Comparison of ENCODE assay signal across 25 mouse cellular contexts in the genomic region with DNA sequence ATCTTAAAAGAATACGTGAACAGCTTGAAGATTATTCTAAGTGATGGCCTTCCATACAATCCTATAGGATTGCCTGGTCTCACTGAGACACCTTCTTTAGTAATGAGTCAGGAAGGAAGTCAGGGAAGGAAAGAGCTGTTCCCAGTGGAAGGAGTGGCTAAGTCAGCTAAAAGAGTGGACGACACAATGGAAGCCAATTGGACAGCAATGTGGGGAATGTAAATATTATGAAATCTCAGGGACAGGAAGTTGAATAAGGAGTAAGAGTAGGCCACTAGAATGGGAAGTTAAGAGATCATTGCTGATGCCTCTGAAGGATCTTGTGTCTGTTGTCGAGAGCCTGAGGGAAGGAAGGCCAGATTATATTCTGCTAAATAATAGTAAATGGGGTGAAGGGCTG.
DNase-seq lines count a peak whose midpoint lies in the region; ATAC-seq lines count a peak whose summit lies in the region.
"Had no signal": no experiment of that assay in that cellular context is flagged by ENCODE, and none has a peak within 500 bp of the region (broad histone marks: within the 10 kb centered on the region; RNA-seq: fewer than 3 reads in every experiment).

No protein-coding gene starts in this region.

- no peak overlapping the region for H3K9ac ChIP-seq in limb, embryonic 13.5 days
- H3K9ac ChIP-seq: heart, embryonic 13.5 days; hindbrain, embryonic 13.5 days; liver, embryonic 15.5 days; neural tube, embryonic 12.5 days had no signal

- H3K4me2 ChIP-seq in limb, embryonic 13.5 days (replicated peaks), result no peak overlapping the region
- H3K4me2 ChIP-seq: heart, embryonic 13.5 days; hindbrain, embryonic 13.5 days; liver, embryonic 15.5 days; neural tube, embryonic 12.5 days had no signal

- peak overlapping the region; percentile 67; the same call in 1 of the 2 replicates for H3K27ac ChIP-seq in limb, embryonic 13.5 days
- H3K27ac ChIP-seq in limb, embryonic 10.5 days, result no peak overlapping the region
- H3K27ac ChIP-seq in macrophage, result peak overlapping the region; percentile 45
- H3K27ac ChIP-seq: embryonic facial prominence, embryonic 10.5 days; forebrain, embryonic 10.5 days; heart, adult 2 months; heart, embryonic 13.5 days; hindbrain, embryonic 13.5 days; liver, embryonic 15.5 days; neural tube, embryonic 12.5 days had no signal

- no peaks in the 10 kb centered on the region for H3K36me3 ChIP-seq in limb, embryonic 13.5 days
- no peaks in the 10 kb centered on the region for H3K36me3 ChIP-seq in limb, embryonic 10.5 days
- no peaks in the 10 kb centered on the region for H3K36me3 ChIP-seq in macrophage (ENCODE audit: inconsistent target)
- H3K36me3 ChIP-seq: embryonic facial prominence, embryonic 10.5 days; forebrain, embryonic 10.5 days; heart, embryonic 13.5 days; hindbrain, embryonic 13.5 days; liver, embryonic 15.5 days; neural tube, embryonic 12.5 days had no signal

- H3K4me1 ChIP-seq in limb, embryonic 13.5 days, result peaks cover 12% of the 10 kb centered on the region
- no peaks in the 10 kb centered on the region; the same call in 1 of the 2 replicates for H3K4me1 ChIP-seq in limb, embryonic 10.5 days
- H3K4me1 ChIP-seq: embryonic facial prominence, embryonic 10.5 days; hindbrain, embryonic 13.5 days; liver, embryonic 15.5 days; neural tube, embryonic 12.5 days had no signal

- H3K79me2 ChIP-seq in macrophage (ENCODE audit: inconsistent target), result no peaks in the 10 kb centered on the region

- DNase-seq in limb, embryonic 10.5 days (ENCODE audit: low spot score), result no peak
- peak; percentile 28 for DNase-seq in 3134 (ENCODE audit: extremely low read depth, insufficient read length, low spot score)
- no peak for DNase-seq in layer of hippocampus, postnatal 10 days (ENCODE audit: low spot score in 2 of 2)
- DNase-seq in cerebellum, postnatal 14 days, result no peak
- DNase-seq in heart, adult 18-20 months, result no peak
- DNase-seq: adrenal gland, postnatal 10 days; B cell, adult 2 months; cerebellum, adult 9-10 months; gastrocnemius, postnatal 14 days; heart, adult 2 months; kidney, adult 18-20 months; left cerebral cortex, postnatal 4 days; midbrain, embryonic 14.5 days; right cerebral cortex, postnatal 14 days; thymus, postnatal 14 days had no signal

- H3K9me3 ChIP-seq in limb, embryonic 13.5 days, result no peaks in the 10 kb centered on the region
- H3K9me3 ChIP-seq in limb, embryonic 10.5 days (replicated peaks), result no peaks in the 10 kb centered on the region
- H3K9me3 ChIP-seq: embryonic facial prominence, embryonic 10.5 days; forebrain, embryonic 10.5 days; heart, embryonic 13.5 days; hindbrain, embryonic 13.5 days; liver, embryonic 15.5 days; neural tube, embryonic 12.5 days had no signal

- H3K27me3 ChIP-seq in limb, embryonic 13.5 days, result no peaks in the 10 kb centered on the region
- H3K27me3 ChIP-seq in limb, embryonic 10.5 days (ENCODE audit: low read depth, poor library complexity, severe bottlenecking), result no peaks in the 10 kb centered on the region
- H3K27me3 ChIP-seq: heart, embryonic 13.5 days; hindbrain, embryonic 13.5 days; liver, embryonic 15.5 days; neural tube, embryonic 12.5 days had no signal

- ATAC-seq in limb, embryonic 13.5 days (ENCODE audit: low FRiP score, low read depth), result no peak
- peak; percentile 69 for ATAC-seq in granulocyte monocyte progenitor cell, adult 5-6 weeks (replicated peaks; ENCODE audit: poor library complexity, severe bottlenecking)
- ATAC-seq: forebrain, embryonic 16.5 days had no signal

- no peak overlapping the region for H3K4me3 ChIP-seq in limb, embryonic 13.5 days
- no peak overlapping the region for H3K4me3 ChIP-seq in limb, embryonic 10.5 days
- no peak overlapping the region for H3K4me3 ChIP-seq in macrophage (ENCODE audit: inconsistent target)
- H3K4me3 ChIP-seq: embryonic facial prominence, embryonic 10.5 days; forebrain, embryonic 10.5 days; heart, adult 2 months; heart, embryonic 13.5 days; hindbrain, embryonic 13.5 days; liver, embryonic 15.5 days; neural tube, embryonic 12.5 days had no signal

- WGBS in limb, embryonic 13.5 days, result 84% methylated on average over 3 of the region's 3 CpGs
- WGBS in limb, embryonic 10.5 days, result 89% methylated on average over 3 of the region's 3 CpGs
- 36% methylated on average over 3 of the region's 3 CpGs for WGBS in macrophage (ENCODE audit: missing documents)
